Mouse (Mus musculus): ENCODE results near the gene Cd320. TPM values are rescaled to one million over a fixed set of nuclear protein-coding genes. Genes with fewer than 3 reads are reported as not detected.
A peak's percentile ranks its signal among the peaks of the same experiment; 100 is the strongest.

Gene Cd320
- total RNA-seq (2014; rRNA removed) (7.1 and 7.5 TPM in 2 replicates), polyA plus RNA-seq (2012; rRNA removed) (13.0 and 16.9 TPM in 2 replicates)

DNA sequence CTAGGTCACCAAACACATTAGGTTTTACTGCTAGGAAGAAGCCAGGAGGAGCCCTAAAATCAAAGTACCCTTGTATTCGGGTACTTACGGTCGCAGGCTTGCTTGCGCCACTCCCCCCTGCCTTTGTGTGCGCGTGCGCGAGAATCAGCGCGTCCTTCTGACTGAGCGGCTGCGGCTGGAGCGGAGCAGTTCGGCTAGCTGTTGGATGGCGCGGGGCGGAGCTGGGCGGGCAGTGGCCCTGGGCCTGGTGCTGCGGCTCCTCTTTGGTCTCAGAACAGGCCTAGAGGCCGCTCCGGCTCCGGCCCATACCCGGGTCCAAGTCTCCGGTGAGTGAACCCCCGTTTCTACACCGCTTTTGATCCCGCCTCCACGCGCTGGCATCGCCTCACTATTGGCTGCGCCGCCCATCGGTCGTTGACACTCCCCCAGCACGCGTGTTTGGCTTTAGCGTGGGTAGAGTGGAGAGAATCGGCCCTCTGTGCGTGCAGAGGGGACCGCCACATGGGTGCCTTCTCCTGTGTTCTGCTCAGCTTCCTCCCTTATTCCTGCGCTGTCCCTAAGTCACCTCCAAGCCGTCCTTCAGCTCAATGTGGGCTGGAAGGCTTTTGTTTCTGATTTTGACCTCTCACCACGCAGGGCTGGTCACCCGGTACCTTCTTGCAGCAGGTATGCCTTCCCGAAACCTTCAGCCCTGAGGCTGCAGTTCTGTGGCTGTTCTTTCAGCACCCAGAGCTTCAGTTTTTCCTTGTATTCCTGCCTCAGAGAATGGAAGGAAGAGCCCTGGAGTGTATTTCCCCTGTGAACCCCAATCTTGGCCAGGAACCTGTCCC lies at the start of gene Cd320:
Gene Cd320, plus strand, starts transcription at position 126 of the 830 bp plus-strand sequence.
- peak within 1 kb of the TSS; percentile 68 for H3K4me3 ChIP-seq (ENCODE audit: insufficient read depth, low read depth, low read length)
- H3K27me3 ChIP-seq (ENCODE audit: control insufficient read depth, insufficient read depth, low read length), result no peaks in the 10 kb centered on the region
- 1% methylated on average over 45 of the region's 45 CpGs for WGBS
- peaks cover 5% of the 10 kb centered on the region for H3K4me1 ChIP-seq (ENCODE audit: control insufficient read depth, insufficient read depth, low read length)
- peak; percentile 89 for DNase-seq (ENCODE audit: extremely low read depth, low read depth, low spot score)
- peaks cover 3% of the 10 kb centered on the region; the same call in 1 of the 2 replicates for H3K79me2 ChIP-seq (ENCODE audit: control insufficient read depth, insufficient read depth, low read length)
- TF ChIP-seq CTCF (IDR thresholded peaks at IDR 0.05; ENCODE audit: low read depth, low read length), result no peak
- TF ChIP-seq POLR2A (IDR thresholded peaks at IDR 0.05; ENCODE audit: extremely low read depth, insufficient read depth, low read length), result peak; percentile 40; the same call in 1 of the 2 replicates
- peak within 1 kb of the TSS; percentile 53 for H3K27ac ChIP-seq (replicated peaks; ENCODE audit: insufficient read depth, low read depth, low read length)
- H3K9ac ChIP-seq (ENCODE audit: low read depth, low read length), result peak within 1 kb of the TSS; percentile 72
- peaks cover 2% of the 10 kb centered on the region; the same call in 1 of the 2 replicates for H3K36me3 ChIP-seq (ENCODE audit: control insufficient read depth, insufficient read depth, low read length)

DNA sequence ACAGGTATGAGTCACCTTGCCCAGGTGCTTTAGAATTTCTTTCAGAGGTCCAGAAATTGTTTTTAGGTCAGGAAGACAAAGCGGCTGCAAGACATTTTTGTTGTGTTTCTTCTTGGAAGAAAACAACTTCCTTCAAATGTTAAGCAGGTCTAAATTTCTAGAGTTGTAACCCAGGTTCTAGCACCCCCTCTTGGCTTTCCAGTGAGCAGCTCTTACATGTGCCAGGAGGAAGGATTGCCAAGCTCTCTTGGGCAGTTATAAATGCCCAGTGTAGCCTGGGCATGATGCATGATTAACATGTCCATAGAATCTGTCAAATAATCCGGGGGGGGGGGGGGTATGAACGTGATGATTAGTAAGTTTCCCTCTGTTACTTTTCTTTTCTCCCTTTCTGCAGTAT lies 44.6 kb upstream of the Cd320 start:
- TF ChIP-seq POLR2A (IDR thresholded peaks at IDR 0.05; ENCODE audit: extremely low read depth, insufficient read depth, low read length), result no peak
- TF ChIP-seq CTCF (IDR thresholded peaks at IDR 0.05; ENCODE audit: low read depth, low read length), result peak; percentile 27; the same call in 1 of the 2 replicates
- no peaks in the 10 kb centered on the region for H3K79me2 ChIP-seq (ENCODE audit: control insufficient read depth, insufficient read depth, low read length)
- peak; percentile 74 for DNase-seq (ENCODE audit: extremely low read depth, low read depth, low spot score)
- WGBS, result 45% methylated on average over 3 of the region's 3 CpGs
- H3K4me1 ChIP-seq (ENCODE audit: control insufficient read depth, insufficient read depth, low read length), result peaks cover 4% of the 10 kb centered on the region
- H3K27ac ChIP-seq (replicated peaks; ENCODE audit: insufficient read depth, low read depth, low read length), result no peak overlapping the region
- H3K9ac ChIP-seq (ENCODE audit: low read depth, low read length), result no peak overlapping the region
- no peaks in the 10 kb centered on the region for H3K27me3 ChIP-seq (ENCODE audit: control insufficient read depth, insufficient read depth, low read length)
- H3K4me3 ChIP-seq (ENCODE audit: insufficient read depth, low read depth, low read length), result no peak overlapping the region
- no peaks in the 10 kb centered on the region for H3K36me3 ChIP-seq (ENCODE audit: control insufficient read depth, insufficient read depth, low read length)

- no peaks in the 10 kb centered on the region for H3K79me2 ChIP-seq (ENCODE audit: control insufficient read depth, insufficient read depth, low read length)
- H3K9ac ChIP-seq (ENCODE audit: low read depth, low read length), result no peak overlapping the region
- no peak overlapping the region for H3K4me3 ChIP-seq (ENCODE audit: insufficient read depth, low read depth, low read length)
- no peak for DNase-seq (ENCODE audit: extremely low read depth, low read depth, low spot score)
- H3K36me3 ChIP-seq (ENCODE audit: control insufficient read depth, insufficient read depth, low read length), result no peaks in the 10 kb centered on the region
- TF ChIP-seq CTCF (IDR thresholded peaks at IDR 0.05; ENCODE audit: low read depth, low read length) (no peak), POLR2A (IDR thresholded peaks at IDR 0.05; ENCODE audit: extremely low read depth, insufficient read depth, low read length) (no peak)
- no peak overlapping the region for H3K27ac ChIP-seq (replicated peaks; ENCODE audit: insufficient read depth, low read depth, low read length)
- WGBS, result 66% methylated on average over 1 of the region's 1 CpGs
- H3K27me3 ChIP-seq (ENCODE audit: control insufficient read depth, insufficient read depth, low read length), result no peaks in the 10 kb centered on the region
- peaks cover 4% of the 10 kb centered on the region for H3K4me1 ChIP-seq (ENCODE audit: control insufficient read depth, insufficient read depth, low read length)
Observed at GRCm38 (mm10) chr17:33799277-33799676, 43.6 kb upstream of the Cd320 start.

DNA sequence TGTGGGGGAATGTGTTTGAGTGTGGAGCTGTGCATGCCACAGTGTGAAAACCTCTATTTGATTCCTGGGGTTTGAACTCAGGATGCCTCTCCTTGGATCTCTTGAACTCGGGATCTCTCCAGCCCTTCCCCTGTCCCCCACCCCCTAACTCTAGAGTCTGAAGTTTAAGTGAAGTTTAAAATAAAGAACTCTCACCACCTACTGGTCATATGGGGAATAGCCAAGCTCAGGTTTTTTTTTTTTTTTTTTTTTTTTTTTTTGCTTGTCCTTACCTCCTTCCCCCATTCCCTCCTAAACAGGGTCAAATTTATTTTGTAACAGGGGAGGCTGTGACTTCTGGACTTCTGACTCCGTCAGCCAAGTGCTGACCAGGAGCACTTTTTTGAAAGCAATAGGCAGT lies 40.7 kb upstream of the Cd320 start:
- H3K4me3 ChIP-seq (ENCODE audit: insufficient read depth, low read depth, low read length), result no peak overlapping the region
- H3K36me3 ChIP-seq (ENCODE audit: control insufficient read depth, insufficient read depth, low read length), result no peaks in the 10 kb centered on the region
- TF ChIP-seq CTCF (IDR thresholded peaks at IDR 0.05; ENCODE audit: low read depth, low read length) (peak; percentile 50), POLR2A (IDR thresholded peaks at IDR 0.05; ENCODE audit: extremely low read depth, insufficient read depth, low read length) (no peak)
- H3K27ac ChIP-seq (replicated peaks; ENCODE audit: insufficient read depth, low read depth, low read length), result no peak overlapping the region
- peak; percentile 90 for DNase-seq (ENCODE audit: extremely low read depth, low read depth, low spot score)
- no peaks in the 10 kb centered on the region for H3K79me2 ChIP-seq (ENCODE audit: control insufficient read depth, insufficient read depth, low read length)
- peaks cover 5% of the 10 kb centered on the region for H3K4me1 ChIP-seq (ENCODE audit: control insufficient read depth, insufficient read depth, low read length)
- WGBS, result 0% methylated on average over 2 of the region's 2 CpGs
- H3K27me3 ChIP-seq (ENCODE audit: control insufficient read depth, insufficient read depth, low read length), result no peaks in the 10 kb centered on the region
- no peak overlapping the region for H3K9ac ChIP-seq (ENCODE audit: low read depth, low read length)

DNA sequence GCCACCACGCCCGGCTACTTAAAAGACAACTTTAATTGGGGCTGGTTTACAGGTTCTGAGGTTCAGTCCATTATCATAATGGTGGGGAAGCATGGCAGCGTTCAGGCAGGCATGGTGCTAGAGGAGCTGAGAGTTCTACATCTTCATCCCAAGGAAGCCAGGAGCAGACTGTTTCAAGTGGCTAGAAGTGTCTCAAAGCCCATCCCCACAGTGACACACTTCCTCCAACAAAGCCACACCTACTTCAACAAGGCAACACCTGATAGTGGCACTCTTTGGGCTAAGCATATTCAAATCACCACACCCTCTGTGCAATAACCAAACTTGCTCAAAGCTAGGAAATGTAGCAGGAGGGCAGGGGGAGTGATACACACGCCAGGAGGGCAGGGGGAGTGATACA lies 38.7 kb upstream of the Cd320 start:
- Histone ChIP-seq H3K27me3 (ENCODE audit: control insufficient read depth, insufficient read depth, low read length) (no peaks in the 10 kb centered on the region), H3K27ac (replicated peaks; ENCODE audit: insufficient read depth, low read depth, low read length) (no peak overlapping the region), H3K9ac (ENCODE audit: low read depth, low read length) (no peak overlapping the region), H3K79me2 (ENCODE audit: control insufficient read depth, insufficient read depth, low read length) (no peaks in the 10 kb centered on the region), H3K4me3 (ENCODE audit: insufficient read depth, low read depth, low read length) (no peak overlapping the region), H3K36me3 (ENCODE audit: control insufficient read depth, insufficient read depth, low read length) (no peaks in the 10 kb centered on the region), H3K4me1 (ENCODE audit: control insufficient read depth, insufficient read depth, low read length) (peaks cover 7% of the 10 kb centered on the region)
- TF ChIP-seq POLR2A (IDR thresholded peaks at IDR 0.05; ENCODE audit: extremely low read depth, insufficient read depth, low read length) (no peak), CTCF (IDR thresholded peaks at IDR 0.05; ENCODE audit: low read depth, low read length) (no peak)
- DNase-seq (ENCODE audit: extremely low read depth, low read depth, low spot score), result no peak
- WGBS, result 84% methylated on average over 4 of the region's 4 CpGs

GRCm38 (mm10) chr17:33804745-33805144 lies 38.1 kb upstream of the Cd320 start:
- Histone ChIP-seq H3K27ac (replicated peaks; ENCODE audit: insufficient read depth, low read depth, low read length) (no peak overlapping the region), H3K79me2 (ENCODE audit: control insufficient read depth, insufficient read depth, low read length) (no peaks in the 10 kb centered on the region), H3K4me1 (ENCODE audit: control insufficient read depth, insufficient read depth, low read length) (peaks cover 7% of the 10 kb centered on the region), H3K27me3 (ENCODE audit: control insufficient read depth, insufficient read depth, low read length) (no peaks in the 10 kb centered on the region), H3K4me3 (ENCODE audit: insufficient read depth, low read depth, low read length) (no peak overlapping the region), H3K9ac (ENCODE audit: low read depth, low read length) (no peak overlapping the region), H3K36me3 (ENCODE audit: control insufficient read depth, insufficient read depth, low read length) (no peaks in the 10 kb centered on the region)
- WGBS, result 79% methylated on average over 1 of the region's 1 CpGs
- no peak for DNase-seq (ENCODE audit: extremely low read depth, low read depth, low spot score)
- TF ChIP-seq POLR2A (IDR thresholded peaks at IDR 0.05; ENCODE audit: extremely low read depth, insufficient read depth, low read length) (no peak), CTCF (IDR thresholded peaks at IDR 0.05; ENCODE audit: low read depth, low read length) (no peak)
